ENCODE assay signal across 8 mouse cellular contexts in the genomic region with DNA sequence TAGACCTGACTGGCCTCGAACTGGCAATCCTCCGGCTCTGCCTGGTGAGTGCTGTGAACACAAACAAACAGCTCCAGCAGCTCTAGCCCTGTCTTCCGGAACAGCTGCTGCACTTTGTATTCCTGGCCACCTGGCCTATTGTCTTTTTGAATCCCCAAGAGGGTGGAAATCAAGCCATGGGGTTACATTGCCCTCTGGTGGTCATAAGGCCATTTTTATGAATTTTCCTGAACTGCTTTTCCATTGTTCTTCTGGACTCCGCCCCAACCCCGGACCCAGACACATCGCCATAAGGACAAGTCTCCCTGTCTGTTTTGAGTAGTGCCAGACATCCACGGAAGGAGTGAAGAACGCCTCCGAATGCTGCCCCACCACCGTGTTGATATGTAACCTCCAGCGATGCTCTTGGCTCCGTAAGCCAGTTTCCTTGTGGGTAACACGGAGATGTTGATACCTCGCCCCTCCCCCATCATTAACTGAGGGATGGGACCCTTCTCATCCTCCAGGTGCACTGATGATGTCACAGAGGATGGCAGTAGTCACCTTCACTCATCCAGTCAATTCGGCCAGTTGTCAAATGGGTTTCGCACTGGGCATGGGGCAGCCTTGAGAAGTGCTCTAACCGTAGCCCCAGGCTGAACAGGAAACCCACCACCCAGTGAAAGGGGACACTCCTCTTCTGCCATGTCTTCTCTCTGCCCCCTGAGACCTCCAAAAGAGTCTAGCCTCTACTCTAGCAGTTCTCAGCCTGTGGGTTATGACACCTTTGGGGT. TPM values are rescaled to one million over a fixed set of nuclear protein-coding genes. Genes with fewer than 3 reads are reported as not detected.
A peak's percentile ranks its signal among the peaks of the same experiment; 100 is the strongest.
DNase-seq lines count a peak whose midpoint lies in the region; ATAC-seq and TF ChIP-seq lines count a peak whose summit lies in the region.

No protein-coding gene starts in this region.

- peak; percentile 93 for ATAC-seq in embryonic facial prominence, embryonic 14.5 days (ENCODE audit: low read depth)
- peak; percentile 88 for ATAC-seq in limb, embryonic 14.5 days (ENCODE audit: low FRiP score, low read depth)
- peak; percentile 67 for ATAC-seq in midbrain, postnatal 0 days (ENCODE audit: low FRiP score)

- H3K4me3 ChIP-seq in embryonic facial prominence, embryonic 14.5 days (ENCODE audit: low read depth, low read length) = peak overlapping the region; percentile 33
- peak overlapping the region; percentile 33 for H3K4me3 ChIP-seq in limb, embryonic 14.5 days (replicated peaks; ENCODE audit: low read length)
- peak overlapping the region; percentile 3; the same call in 1 of the 2 replicates for H3K4me3 ChIP-seq in midbrain, postnatal 0 days (ENCODE audit: low read depth, low read length)

- TF ChIP-seq POLR2A in limb, embryonic 14.5 days (IDR thresholded peaks at IDR 0.05; ENCODE audit: borderline replicate concordance, extremely low read depth, insufficient read depth, insufficient read length) = 0 out of 2 replicates have a peak, but pooled peaks have one; percentile 8

- 12% methylated on average over 17 of the region's 17 CpGs for WGBS in embryonic facial prominence, embryonic 14.5 days
- 15% methylated on average over 17 of the region's 17 CpGs for WGBS in limb, embryonic 14.5 days
- 15% methylated on average over 17 of the region's 17 CpGs for WGBS in midbrain, postnatal 0 days

- H3K9ac ChIP-seq in embryonic facial prominence, embryonic 14.5 days (ENCODE audit: low read depth, low read length) = peak overlapping the region; percentile 62
- H3K9ac ChIP-seq in limb, embryonic 14.5 days (ENCODE audit: low read depth, low read length, severe bottlenecking) = peak overlapping the region; percentile 46
- H3K9ac ChIP-seq in midbrain, postnatal 0 days (replicated peaks; ENCODE audit: low read length, poor library complexity, severe bottlenecking) = 0 out of 2 replicates have a peak overlapping the region, but pooled peaks have one; percentile 14

- H3K27me3 ChIP-seq in embryonic facial prominence, embryonic 14.5 days (replicated peaks; ENCODE audit: control insufficient read depth, insufficient read depth, low read length) = no peaks in the 10 kb centered on the region
- no peaks in the 10 kb centered on the region for H3K27me3 ChIP-seq in limb, embryonic 14.5 days (ENCODE audit: control insufficient read depth, insufficient read depth, low read length)
- no peaks in the 10 kb centered on the region for H3K27me3 ChIP-seq in midbrain, postnatal 0 days (ENCODE audit: insufficient read depth, low read length)

- H3K9me3 ChIP-seq in embryonic facial prominence, embryonic 14.5 days (ENCODE audit: control insufficient read depth, low read length) = no peaks in the 10 kb centered on the region
- no peaks in the 10 kb centered on the region for H3K9me3 ChIP-seq in limb, embryonic 14.5 days (ENCODE audit: control insufficient read depth, low read length)
- H3K9me3 ChIP-seq in midbrain, postnatal 0 days (ENCODE audit: low read length) = no peaks in the 10 kb centered on the region

- H3K27ac ChIP-seq in embryonic facial prominence, embryonic 14.5 days (replicated peaks; ENCODE audit: low read depth, low read length) = peak overlapping the region; percentile 74; the same call in 1 of the 2 replicates
- no peak overlapping the region for H3K27ac ChIP-seq in limb, embryonic 14.5 days (replicated peaks; ENCODE audit: low read depth, low read length)
- H3K27ac ChIP-seq in midbrain, postnatal 0 days (ENCODE audit: low read depth, low read length) = peak overlapping the region; percentile 62; the same call in 1 of the 2 replicates

- peak; percentile 93 for TF ChIP-seq CTCF in midbrain, postnatal 0 days (IDR thresholded peaks at IDR 0.05)

- DNase-seq in A20 (ENCODE audit: low read depth, low spot score) = peak; percentile 89
- peak; percentile 70 to 80 for DNase-seq in adrenal gland, postnatal 36 days
- DNase-seq in embryonic facial prominence, embryonic 14.5 days (ENCODE audit: low spot score) = peak; percentile 93
- DNase-seq in heart, adult 9 months (ENCODE audit: low spot score in 2 of 2) = peak; percentile 74 to 82
- peak; percentile 92 for DNase-seq in kidney, adult 9 months
- DNase-seq in limb, embryonic 14.5 days (ENCODE audit: low spot score) = peak; percentile 87
- DNase-seq in midbrain, postnatal 0 days (ENCODE audit: low spot score) = peak; percentile 92
- DNase-seq in spleen, postnatal 10 days (ENCODE audit: low spot score in 2 of 2) = peak; percentile 57 to 69

- H3K36me3 ChIP-seq in embryonic facial prominence, embryonic 14.5 days (ENCODE audit: control insufficient read depth, insufficient read depth, low read length) = no peaks in the 10 kb centered on the region
- no peaks in the 10 kb centered on the region for H3K36me3 ChIP-seq in limb, embryonic 14.5 days (ENCODE audit: control insufficient read depth, insufficient read depth, low read length)
- no peaks in the 10 kb centered on the region for H3K36me3 ChIP-seq in midbrain, postnatal 0 days (ENCODE audit: insufficient read depth, low read length)

- H3K4me2 ChIP-seq in embryonic facial prominence, embryonic 14.5 days (ENCODE audit: low read depth, low read length) = peak overlapping the region; percentile 55
- peak overlapping the region; percentile 49 for H3K4me2 ChIP-seq in limb, embryonic 14.5 days (replicated peaks; ENCODE audit: low read depth, low read length, severe bottlenecking)
- H3K4me2 ChIP-seq in midbrain, postnatal 0 days (ENCODE audit: low read depth, low read length, poor library complexity, severe bottlenecking) = peak overlapping the region; percentile 33

- 0 out of 2 replicates have a peak, but pooled peaks cover 4% of the 10 kb centered on the region for H3K4me1 ChIP-seq in embryonic facial prominence, embryonic 14.5 days (ENCODE audit: control insufficient read depth, insufficient read depth, low read length)
- H3K4me1 ChIP-seq in limb, embryonic 14.5 days (ENCODE audit: control insufficient read depth, insufficient read depth, low read length) = no peaks in the 10 kb centered on the region
- H3K4me1 ChIP-seq in midbrain, postnatal 0 days (ENCODE audit: insufficient read depth, low read length) = no peaks in the 10 kb centered on the region

RNA-seq across cellular contexts. Expression of a gene that starts 13.6 kb away (rescaled TPM):
- total RNA-seq in adrenal gland, postnatal 36 days (2021) = 1 to 10 TPM in 1 of 2 experiments, under 1 TPM in 1; 0.89 to 1.1 TPM
- polyA plus RNA-seq in embryonic facial prominence, embryonic 14.5 days (2014; fragmentation: Nextera tagmentation; extraction: Ambion mirVana) = 3.8 and 4.5 TPM in 2 replicates
- 5.6 and 7.1 TPM in 2 replicates for polyA plus RNA-seq in limb, embryonic 14.5 days (2012; rRNA removed)
- polyA plus RNA-seq in limb, embryonic 14.5 days (2014; fragmentation: Nextera tagmentation; extraction: Ambion mirVana) = 4.9 and 5.3 TPM in 2 replicates
- 2.3 and 5.9 TPM in 2 replicates for total RNA-seq in midbrain, postnatal 0 days (2014; rRNA removed)
- 1.4 and 1.9 TPM in 2 replicates for polyA plus RNA-seq in midbrain, postnatal 0 days (2015; fragmentation: Nextera tagmentation; extraction: Ambion mirVana)

RNA-seq across cellular contexts. Expression of a gene that starts 17.3 kb away (rescaled TPM):
- total RNA-seq in adrenal gland, postnatal 36 days (2021) = under 1 TPM; 0.26 to 0.40 TPM
- 4.8 and 6.8 TPM in 2 replicates for polyA plus RNA-seq in embryonic facial prominence, embryonic 14.5 days (2014; fragmentation: Nextera tagmentation; extraction: Ambion mirVana)
- 6.0 and 6.5 TPM in 2 replicates for polyA plus RNA-seq in limb, embryonic 14.5 days (2012; rRNA removed)
- polyA plus RNA-seq in limb, embryonic 14.5 days (2014; fragmentation: Nextera tagmentation; extraction: Ambion mirVana) = 3.9 and 4.3 TPM in 2 replicates
- 1.9 TPM in 2 replicates for total RNA-seq in midbrain, postnatal 0 days (2014; rRNA removed)
- polyA plus RNA-seq in midbrain, postnatal 0 days (2015; fragmentation: Nextera tagmentation; extraction: Ambion mirVana) = 1.7 and 1.8 TPM in 2 replicates

RNA-seq across cellular contexts. Expression of a gene that starts 17.6 kb away (rescaled TPM):
- not detected for total RNA-seq in adrenal gland, postnatal 36 days (2021)
- not detected in 2 replicates for polyA plus RNA-seq in embryonic facial prominence, embryonic 14.5 days (2014; fragmentation: Nextera tagmentation; extraction: Ambion mirVana)
- polyA plus RNA-seq in limb, embryonic 14.5 days (2012; rRNA removed) = 0.45 TPM in 1 of 2 replicates, not detected in the other
- not detected in 2 replicates for polyA plus RNA-seq in limb, embryonic 14.5 days (2014; fragmentation: Nextera tagmentation; extraction: Ambion mirVana)
- 0.49 TPM in 1 of 2 replicates, not detected in the other for total RNA-seq in midbrain, postnatal 0 days (2014; rRNA removed)
- not detected in 2 replicates for polyA plus RNA-seq in midbrain, postnatal 0 days (2015; fragmentation: Nextera tagmentation; extraction: Ambion mirVana)

RNA-seq across cellular contexts. Expression of a gene that starts 32.9 kb away (rescaled TPM):
- total RNA-seq in adrenal gland, postnatal 36 days (2021) = 1 to 10 TPM in 1 of 2 experiments, under 1 TPM in 1; 0.70 to 1.3 TPM
- 0.32 and 0.34 TPM in 2 replicates for polyA plus RNA-seq in embryonic facial prominence, embryonic 14.5 days (2014; fragmentation: Nextera tagmentation; extraction: Ambion mirVana)
- 0.73 and 0.87 TPM in 2 replicates for polyA plus RNA-seq in limb, embryonic 14.5 days (2012; rRNA removed)
- polyA plus RNA-seq in limb, embryonic 14.5 days (2014; fragmentation: Nextera tagmentation; extraction: Ambion mirVana) = 0.37 and 0.44 TPM in 2 replicates
- total RNA-seq in midbrain, postnatal 0 days (2014; rRNA removed) = 0.16 TPM in 1 of 2 replicates, not detected in the other
- polyA plus RNA-seq in midbrain, postnatal 0 days (2015; fragmentation: Nextera tagmentation; extraction: Ambion mirVana) = not detected in 2 replicates
